Mouse (Mus musculus): ENCODE measurements at regions not wholly inside any gene's neighbourhood (a gene's known extent, or its start where the extent isn't known, plus 50 kb on each side); places are given as distances from the start of the nearest gene placed in this dataset.

DNA sequence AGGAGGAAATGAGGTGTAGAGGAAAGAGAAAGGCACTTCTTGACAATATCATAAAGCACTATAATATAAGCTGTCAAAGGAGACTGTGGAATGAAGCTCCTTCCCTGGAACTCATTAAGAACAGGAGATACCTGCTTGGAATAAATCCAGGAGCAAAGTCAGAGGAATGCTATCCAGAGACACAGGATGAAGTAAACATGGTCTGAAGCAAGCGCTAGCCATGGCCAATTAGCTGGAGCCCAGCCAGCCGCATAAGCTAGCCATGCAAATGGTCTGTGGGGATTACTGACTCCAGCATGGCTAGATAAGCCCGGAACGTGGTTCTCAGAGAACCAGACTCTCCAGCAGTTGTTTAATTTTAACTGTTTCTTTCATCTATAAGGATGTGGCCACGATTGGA, 54.9 kb upstream of the Gpc3 start:
- Histone ChIP-seq H3K4me1 (ENCODE audit: control insufficient read depth, insufficient read depth, low read length) (no peaks in the 10 kb centered on the region), H3K27me3 (ENCODE audit: control insufficient read depth, insufficient read depth, low read length, poor library complexity, severe bottlenecking) (no peaks in the 10 kb centered on the region), H3K36me3 (ENCODE audit: control insufficient read depth, insufficient read depth, low read length, poor library complexity, severe bottlenecking) (no peaks in the 10 kb centered on the region), H3K4me3 (ENCODE audit: low read depth, low read length) (no peak overlapping the region), H3K27ac (ENCODE audit: insufficient read depth, low read length) (no peak overlapping the region), H3K9ac (ENCODE audit: low read depth, poor library complexity, severe bottlenecking) (no peak overlapping the region), H3K9me3 (replicated peaks; ENCODE audit: control insufficient read depth, insufficient read depth, low read length, poor library complexity, severe bottlenecking) (no peaks in the 10 kb centered on the region)
- no peak for TF ChIP-seq CTCF (IDR thresholded peaks at IDR 0.05; ENCODE audit: low read depth, low read length)

DNA sequence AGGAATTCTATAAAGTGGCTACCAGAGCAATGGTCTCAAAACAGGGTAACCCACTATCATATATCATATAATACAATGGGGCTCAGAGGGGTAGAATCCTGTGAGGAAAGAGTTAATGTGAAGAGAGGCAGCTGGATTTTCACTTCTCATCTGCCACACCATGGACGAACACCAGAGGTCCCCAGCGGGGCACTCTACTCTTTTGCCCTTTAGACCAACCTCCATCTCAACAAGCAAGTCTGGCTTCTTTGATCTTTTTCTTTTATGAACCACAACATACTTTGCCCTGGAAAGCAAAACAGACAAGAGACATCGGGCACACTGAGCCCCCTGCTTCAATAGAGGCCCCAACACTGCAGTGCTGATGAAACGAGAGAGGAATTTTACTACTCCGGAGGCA, 65.3 kb upstream of the Gpc3 start:
- no peak overlapping the region for H3K4me3 ChIP-seq (ENCODE audit: low read depth, low read length)
- H3K27ac ChIP-seq (ENCODE audit: insufficient read depth, low read length) = no peak overlapping the region
- no peaks in the 10 kb centered on the region for H3K36me3 ChIP-seq (ENCODE audit: control insufficient read depth, insufficient read depth, low read length, poor library complexity, severe bottlenecking)
- no peaks in the 10 kb centered on the region for H3K27me3 ChIP-seq (ENCODE audit: control insufficient read depth, insufficient read depth, low read length, poor library complexity, severe bottlenecking)
- no peak for TF ChIP-seq POLR2A (IDR thresholded peaks at IDR 0.05; ENCODE audit: insufficient read depth, low read length)
- TF ChIP-seq EP300 (IDR thresholded peaks at IDR 0.05; ENCODE audit: insufficient read depth, low read depth, low read length) = no peak
- TF ChIP-seq CTCF (IDR thresholded peaks at IDR 0.05; ENCODE audit: low read depth, low read length) = peak; percentile 19
- H3K9me3 ChIP-seq (replicated peaks; ENCODE audit: control insufficient read depth, insufficient read depth, low read length, poor library complexity, severe bottlenecking) = no peaks in the 10 kb centered on the region
- no peak overlapping the region for H3K9ac ChIP-seq (ENCODE audit: low read depth, poor library complexity, severe bottlenecking)
- H3K4me1 ChIP-seq (ENCODE audit: control insufficient read depth, insufficient read depth, low read length) = no peaks in the 10 kb centered on the region

DNA sequence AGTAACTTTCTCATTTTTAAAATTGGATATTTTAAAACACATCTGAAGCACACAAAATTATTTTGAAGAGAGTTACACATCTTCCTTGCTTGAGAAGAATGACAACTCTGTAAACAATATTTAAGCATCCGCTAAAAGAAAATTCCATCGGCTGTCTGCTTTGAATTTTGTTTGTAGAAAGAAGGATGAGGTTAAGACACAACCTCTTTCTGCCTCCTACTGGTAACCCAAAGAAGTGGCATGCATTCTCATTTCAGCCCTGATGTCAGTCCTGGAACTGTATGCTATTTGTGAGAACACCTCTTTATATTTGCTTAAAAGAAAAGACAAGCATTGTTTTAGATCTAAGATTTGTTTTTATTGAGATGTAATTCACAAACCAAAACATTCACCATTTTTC, 80.6 kb upstream of the Gpc3 start:
- H3K4me1 ChIP-seq (ENCODE audit: control insufficient read depth, insufficient read depth, low read length) = no peaks in the 10 kb centered on the region
- TF ChIP-seq POLR2A (IDR thresholded peaks at IDR 0.05; ENCODE audit: insufficient read depth, low read length) (no peak), CTCF (IDR thresholded peaks at IDR 0.05; ENCODE audit: low read depth, low read length) (no peak), EP300 (IDR thresholded peaks at IDR 0.05; ENCODE audit: insufficient read depth, low read depth, low read length) (no peak)

DNA sequence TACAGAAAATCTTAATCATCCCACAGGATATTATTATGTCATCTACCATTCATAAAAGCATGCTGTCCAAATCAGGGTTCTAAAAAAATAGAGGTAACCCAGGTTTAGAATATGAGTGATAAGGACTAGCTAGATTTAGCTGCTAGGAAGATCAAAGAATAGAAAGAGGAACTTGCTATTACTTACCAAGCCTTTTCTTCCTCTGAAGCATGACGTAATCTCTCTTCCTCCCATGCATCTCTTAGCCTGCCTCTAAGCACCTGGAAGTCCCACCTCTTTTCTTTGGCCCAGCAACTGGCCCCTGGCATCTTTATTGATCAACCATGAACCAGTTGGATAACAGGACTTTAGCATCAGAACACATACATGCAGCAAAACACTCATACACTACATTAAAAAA, 85.9 kb upstream of the Gpc3 start:
- Histone ChIP-seq H3K9ac (ENCODE audit: low read depth, poor library complexity, severe bottlenecking) (no peak overlapping the region), H3K27me3 (ENCODE audit: control insufficient read depth, insufficient read depth, low read length, poor library complexity, severe bottlenecking) (no peaks in the 10 kb centered on the region), H3K4me1 (ENCODE audit: control insufficient read depth, insufficient read depth, low read length) (no peaks in the 10 kb centered on the region), H3K27ac (ENCODE audit: insufficient read depth, low read length) (no peak overlapping the region), H3K9me3 (replicated peaks; ENCODE audit: control insufficient read depth, insufficient read depth, low read length, poor library complexity, severe bottlenecking) (no peaks in the 10 kb centered on the region), H3K36me3 (ENCODE audit: control insufficient read depth, insufficient read depth, low read length, poor library complexity, severe bottlenecking) (no peaks in the 10 kb centered on the region), H3K4me3 (ENCODE audit: low read depth, low read length) (no peak overlapping the region)
- TF ChIP-seq POLR2A (IDR thresholded peaks at IDR 0.05; ENCODE audit: insufficient read depth, low read length) (no peak), EP300 (IDR thresholded peaks at IDR 0.05; ENCODE audit: insufficient read depth, low read depth, low read length) (no peak), CTCF (IDR thresholded peaks at IDR 0.05; ENCODE audit: low read depth, low read length) (no peak)

More for the DNA sequence above, 80.6 kb upstream of the Gpc3 start:
- Histone ChIP-seq H3K27ac (ENCODE audit: insufficient read depth, low read length) (no peak overlapping the region), H3K4me3 (ENCODE audit: low read depth, low read length) (no peak overlapping the region), H3K9ac (ENCODE audit: low read depth, poor library complexity, severe bottlenecking) (no peak overlapping the region), H3K9me3 (replicated peaks; ENCODE audit: control insufficient read depth, insufficient read depth, low read length, poor library complexity, severe bottlenecking) (no peaks in the 10 kb centered on the region), H3K27me3 (ENCODE audit: control insufficient read depth, insufficient read depth, low read length, poor library complexity, severe bottlenecking) (no peaks in the 10 kb centered on the region), H3K36me3 (ENCODE audit: control insufficient read depth, insufficient read depth, low read length, poor library complexity, severe bottlenecking) (no peaks in the 10 kb centered on the region)

DNA sequence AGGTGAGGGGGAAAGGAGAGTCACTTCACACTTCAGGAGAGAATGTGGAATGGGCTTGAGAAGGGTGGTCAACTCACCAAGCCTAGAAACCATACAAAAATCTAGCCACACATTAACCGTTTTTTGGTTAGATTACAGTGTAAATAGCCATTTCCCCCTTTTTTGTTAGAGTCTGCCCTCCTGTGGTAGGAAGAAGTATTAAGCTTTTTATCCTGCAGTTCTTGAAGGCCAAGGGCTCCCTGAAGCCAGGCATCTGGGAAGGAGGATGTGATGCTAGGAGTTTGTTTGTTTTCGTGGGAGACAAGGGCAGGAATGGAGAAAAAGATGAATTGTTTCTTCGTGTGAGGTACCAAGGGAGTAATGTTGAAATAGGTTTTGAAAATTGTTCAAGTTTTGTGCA, 73.5 kb upstream of the Ccdc160 start:
- Histone ChIP-seq H3K36me3 (ENCODE audit: control insufficient read depth, insufficient read depth, low read length, poor library complexity, severe bottlenecking) (no peaks in the 10 kb centered on the region), H3K27me3 (ENCODE audit: control insufficient read depth, insufficient read depth, low read length, poor library complexity, severe bottlenecking) (no peaks in the 10 kb centered on the region), H3K4me3 (ENCODE audit: low read depth, low read length) (no peak overlapping the region), H3K9me3 (replicated peaks; ENCODE audit: control insufficient read depth, insufficient read depth, low read length, poor library complexity, severe bottlenecking) (no peaks in the 10 kb centered on the region), H3K9ac (ENCODE audit: low read depth, poor library complexity, severe bottlenecking) (no peak overlapping the region), H3K4me1 (ENCODE audit: control insufficient read depth, insufficient read depth, low read length) (no peaks in the 10 kb centered on the region), H3K27ac (ENCODE audit: insufficient read depth, low read length) (no peak overlapping the region)
- TF ChIP-seq POLR2A (IDR thresholded peaks at IDR 0.05; ENCODE audit: insufficient read depth, low read length) = no peak
- no peak for TF ChIP-seq CTCF (IDR thresholded peaks at IDR 0.05; ENCODE audit: low read depth, low read length)
- no peak for TF ChIP-seq EP300 (IDR thresholded peaks at IDR 0.05; ENCODE audit: insufficient read depth, low read depth, low read length)

DNA sequence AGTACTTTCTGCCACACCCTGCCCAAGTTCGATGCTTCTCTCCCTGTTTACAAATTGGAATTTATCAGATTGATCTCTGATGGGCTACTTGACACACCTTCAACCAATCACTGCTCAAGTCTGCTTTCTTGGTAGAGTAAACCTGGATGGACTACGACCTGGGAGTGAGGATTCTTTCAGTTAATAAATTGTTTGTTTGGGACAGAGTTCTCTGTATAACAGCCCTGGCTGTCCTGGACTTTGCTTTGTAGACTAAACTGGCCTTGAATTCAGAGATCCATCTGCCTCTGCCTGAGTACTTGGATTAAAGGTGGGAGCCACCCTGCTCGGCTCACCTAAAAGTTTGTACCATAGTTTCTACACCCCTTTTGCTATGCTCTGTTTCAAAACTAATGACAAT, 52.9 kb upstream of the Ccdc160 start:
- TF ChIP-seq CTCF (IDR thresholded peaks at IDR 0.05; ENCODE audit: low read depth, low read length) (no peak), POLR2A (IDR thresholded peaks at IDR 0.05; ENCODE audit: insufficient read depth, low read length) (no peak), EP300 (IDR thresholded peaks at IDR 0.05; ENCODE audit: insufficient read depth, low read depth, low read length) (no peak)
- Histone ChIP-seq H3K9me3 (replicated peaks; ENCODE audit: control insufficient read depth, insufficient read depth, low read length, poor library complexity, severe bottlenecking) (no peaks in the 10 kb centered on the region), H3K9ac (ENCODE audit: low read depth, poor library complexity, severe bottlenecking) (no peak overlapping the region), H3K36me3 (ENCODE audit: control insufficient read depth, insufficient read depth, low read length, poor library complexity, severe bottlenecking) (peaks cover 19% of the 10 kb centered on the region), H3K4me1 (ENCODE audit: control insufficient read depth, insufficient read depth, low read length) (no peaks in the 10 kb centered on the region), H3K27ac (ENCODE audit: insufficient read depth, low read length) (no peak overlapping the region; the same call in 1 of the 2 replicates), H3K4me3 (ENCODE audit: low read depth, low read length) (no peak overlapping the region), H3K27me3 (ENCODE audit: control insufficient read depth, insufficient read depth, low read length, poor library complexity, severe bottlenecking) (no peaks in the 10 kb centered on the region)

Measured in ES-Bruce4 (cell line).